Mouse (Mus musculus): ENCODE results near the gene Cer1. TPM values are rescaled to one million over a fixed set of nuclear protein-coding genes. Genes with fewer than 3 reads are reported as not detected.

Cer1 gene
- total RNA-seq (2023): not detected

DNA sequence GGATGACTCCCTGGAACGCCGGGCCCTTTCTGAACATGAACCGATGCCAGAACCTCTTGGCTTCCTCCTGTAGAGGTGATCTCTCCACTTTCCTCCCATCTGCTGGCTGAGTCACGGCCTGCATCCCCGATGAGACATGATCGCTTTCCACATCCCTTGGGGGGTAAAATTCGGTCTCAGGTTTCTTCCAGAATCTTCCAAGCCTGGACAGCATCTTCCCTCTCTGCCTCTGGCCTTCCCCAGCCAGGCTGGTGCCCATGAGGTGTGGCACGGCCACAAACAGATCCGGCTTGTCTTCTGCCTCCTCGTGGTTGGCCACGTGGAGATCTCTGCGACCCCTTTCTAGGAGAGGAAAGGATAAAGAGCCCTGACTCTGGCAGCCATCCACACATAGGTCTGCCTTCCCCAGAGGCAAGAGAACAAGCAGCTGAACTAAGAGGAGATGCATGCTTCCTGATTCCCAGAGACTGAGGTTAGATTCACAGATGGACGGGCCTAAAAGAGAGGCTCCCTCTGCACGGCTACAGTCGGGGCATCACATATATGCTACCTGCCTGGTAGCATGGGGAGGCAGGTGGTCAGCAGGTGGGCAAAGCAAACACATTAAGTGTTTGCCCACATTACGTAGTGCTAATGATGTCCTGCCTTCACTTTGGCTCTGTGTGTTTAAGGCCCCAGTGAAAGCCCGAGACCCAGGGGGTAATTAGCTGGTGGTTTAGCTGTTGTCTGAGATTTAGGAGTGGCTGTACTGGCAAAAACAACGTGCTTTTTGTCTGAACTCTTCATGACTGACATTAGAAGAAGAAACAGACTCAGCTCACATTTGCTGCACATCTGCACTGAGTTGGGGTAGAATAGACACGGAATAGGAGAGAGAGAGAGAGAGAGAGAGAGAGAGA is at the start of gene Cer1:
Gene Cer1, minus strand, starts transcription at position 513 of the 899 bp plus-strand sequence.

DNA sequence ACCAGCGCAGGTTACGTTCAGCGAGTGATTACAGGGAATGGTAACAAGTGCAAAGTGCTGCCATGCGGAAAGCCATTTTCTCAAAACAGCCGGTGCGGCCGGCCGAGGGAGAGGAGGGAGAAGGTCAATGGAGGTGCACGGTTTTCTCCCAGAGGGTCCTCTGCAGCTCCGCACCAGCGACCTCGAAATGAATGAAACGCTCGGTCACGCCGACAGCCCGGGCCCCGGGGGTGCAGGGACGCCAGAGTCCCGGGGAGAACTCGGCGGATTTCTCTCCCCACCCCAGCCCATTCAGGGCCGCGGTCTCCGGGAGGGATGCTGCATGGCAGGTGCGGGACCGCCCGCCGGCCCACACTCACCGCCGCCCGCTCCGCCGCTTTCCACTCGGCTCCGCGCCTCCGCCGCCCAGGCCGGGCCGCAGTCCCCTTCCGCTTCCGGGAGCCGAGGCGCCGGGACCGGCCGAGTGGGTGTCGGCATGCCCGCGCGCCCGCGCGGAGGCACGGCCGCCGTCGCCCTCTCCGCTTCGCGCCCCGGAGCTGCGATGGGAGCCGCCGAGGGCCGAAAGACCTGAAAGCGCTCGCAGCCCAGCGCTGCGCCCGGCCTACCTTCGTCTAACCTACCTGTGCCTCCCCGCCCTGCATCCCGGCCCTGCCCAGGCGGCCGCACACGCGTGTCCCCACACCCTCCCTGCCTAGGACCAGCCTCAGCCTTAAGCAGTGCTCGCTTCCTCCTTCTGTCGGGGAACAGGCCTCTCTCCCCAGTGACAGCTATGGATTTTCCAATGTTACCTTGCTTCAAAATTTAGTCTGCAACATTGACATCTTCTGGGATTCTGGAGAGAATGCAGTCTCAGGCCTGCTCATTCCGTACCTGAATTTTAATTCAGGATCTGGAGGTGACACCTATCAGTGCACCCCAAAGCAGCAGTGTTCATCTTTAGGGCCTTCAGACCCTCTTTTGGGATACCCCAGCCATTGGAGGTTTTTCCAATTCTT is 25.5 kb downstream of the Cer1 start, which contains the start of gene Zdhhc21:
Gene Zdhhc21, minus strand, starts transcription at position 828 of the 995 bp plus-strand sequence.

Other genes with a start within 250 kb of the Cer1 start
- gene Nfib, start 179.4 kb downstream of the Cer1 start, total RNA-seq (2023): not detected
- 10 to 100 TPM; 18.7 to 20.6 TPM for gene Zdhhc21, start 25.2 kb downstream of the Cer1 start, total RNA-seq (2023)
- gene Frem1, start 167.2 kb upstream of the Cer1 start, total RNA-seq (2023): not detected

Measured in T-cell, adult 66 days (primary cell).